Mouse (Mus musculus) stomach, postnatal 0 days (tissue): ENCODE measurements around the gene Stk38l.

Experiments
- CTCF ChIP-seq: IDR thresholded peaks from 2 replicates; pipeline ENCODE4 v1.5.1; 2016; ENCODE audit warnings: antibody characterized with exemption, low read depth, mild to moderate bottlenecking, moderate library complexity
- EP300 ChIP-seq: optimal IDR thresholded peaks from 2 replicates; pipeline ENCODE3; 2016; ENCODE audit warnings: antibody characterized with exemption

- TF ChIP-seq CTCF (no peak), EP300 (no peak)
Observed at GRCm38 (mm10) chr6:146778055-146778454, 53.3 kb downstream of the Stk38l start.
